Mouse (Mus musculus) heart, embryonic 13.5 days (tissue): ENCODE results near the gene Ankrd6. TPM values are rescaled to one million over a fixed set of nuclear protein-coding genes. Genes with fewer than 3 reads are reported as not detected.

ENCODE experiments used
- ATAC-seq: fragments of 200-750 bp; cut with Nextera tagmentation; 2 replicates; pipeline ENCODE4 v1.8.0; 2017; ENCODE audit warnings: moderate TSS enrichment; ENCODE audit not compliant: insufficient number of reproducible peaks, low FRiP score, low TSS enrichment; ENCODE audit errors: extremely low read depth
- H3K27ac ChIP-seq: fragments of 300-500 bp; sonication (generic); replicated peaks from 2 replicates; pipeline ENCODE4 v1.5.1; 2015; ENCODE audit warnings: moderate library complexity, mild to moderate bottlenecking, inconsistent platforms
- H3K27me3 ChIP-seq: fragments of 300-500 bp; sonication (generic); replicated peaks from 2 replicates; pipeline ENCODE4 v1.6.1; 2015; ENCODE audit warnings: mild to moderate bottlenecking, inconsistent platforms
- H3K36me3 ChIP-seq: fragments of 300-500 bp; sonication (generic); 2 replicates; pipeline ENCODE4 v1.6.1; 2015; ENCODE audit warnings: mild to moderate bottlenecking, inconsistent platforms
- H3K4me1 ChIP-seq: fragments of 300-500 bp; sonication (generic); 2 replicates; pipeline ENCODE4 v1.6.1; 2015; ENCODE audit warnings: inconsistent platforms
- H3K4me2 ChIP-seq: fragments of 300-500 bp; sonication (generic); 2 replicates; pipeline ENCODE4 v1.6.1; 2015; ENCODE audit warnings: inconsistent platforms, mild to moderate bottlenecking, moderate library complexity
- H3K4me3 ChIP-seq: fragments of 300-500 bp; sonication (generic); 2 replicates; pipeline ENCODE4 v1.5.1; 2015; ENCODE audit warnings: moderate library complexity, mild to moderate bottlenecking, inconsistent platforms
- H3K9ac ChIP-seq: fragments of 300-500 bp; sonication (generic); 2 replicates; pipeline ENCODE4 v1.6.1; 2015; ENCODE audit warnings: inconsistent platforms, mild to moderate bottlenecking, moderate library complexity
- H3K9me3 ChIP-seq: fragments of 300-500 bp; sonication (generic); 2 replicates; pipeline ENCODE4 v1.6.1; 2016; ENCODE audit warnings: inconsistent platforms
- WGBS: fragments of 180-500 bp; shearing (Covaris S2); methylation state at CpG from one replicate; pipeline ENCODE4 v1.1.7; 2015; ENCODE audit warnings: mixed read lengths; 5-methylcytosine and 5-hydroxymethylcytosine counted together
- polyA plus RNA-seq: library from polyadenylated mRNA; unstranded; fragments of >200 nt; fragmentation: Nextera tagmentation; extraction: Ambion mirVana; gene quantifications from 2 replicates; pipeline ENCODE4 v1.2.1, GENCODE M21; 2015

Ankrd6 gene
- polyA plus RNA-seq, 1 experiment from 2014 or later: 4.2 TPM

DNA sequence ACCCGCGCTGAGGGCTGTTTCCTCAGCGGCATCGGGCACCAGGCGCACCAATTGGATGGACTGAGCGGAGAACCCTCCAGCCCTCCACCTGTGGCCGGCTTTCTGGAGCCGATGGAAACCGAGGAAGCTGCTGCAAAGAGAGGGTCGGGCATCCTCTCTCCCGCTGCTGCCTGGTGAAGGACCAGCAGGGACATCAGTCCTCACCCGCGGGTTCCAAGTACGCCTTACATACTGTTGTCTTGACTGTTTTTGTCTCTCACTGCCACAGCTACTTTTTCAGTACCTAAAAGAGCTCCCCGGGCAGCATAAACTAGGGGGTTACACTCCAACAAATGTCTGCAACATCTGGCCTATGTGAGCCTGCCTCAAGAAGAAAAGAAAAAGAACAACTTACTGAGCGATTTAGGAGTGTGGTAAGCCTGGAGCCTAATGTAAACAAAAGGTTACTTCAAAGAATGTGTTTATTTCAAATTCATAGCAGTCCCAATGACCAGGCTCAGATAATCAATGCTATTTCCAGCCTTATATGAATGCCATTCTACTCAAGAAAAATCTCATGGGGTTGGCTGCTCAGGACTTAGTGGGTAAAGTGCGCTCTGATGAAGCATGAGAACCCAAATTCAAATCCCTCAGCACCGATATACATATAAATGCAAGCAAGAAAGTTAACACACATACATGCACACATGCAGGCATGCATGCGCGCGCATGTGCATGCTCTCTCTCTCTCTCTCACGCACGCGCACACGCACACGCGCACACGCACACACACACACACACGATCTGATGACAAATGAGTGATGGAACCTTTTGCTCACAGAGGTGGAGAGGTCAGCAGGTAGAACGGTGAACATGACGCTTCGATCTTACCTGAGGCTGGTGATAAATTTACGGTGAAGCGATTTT lies 647 bp upstream of the Ankrd6 start:
- Histone ChIP-seq H3K4me2 (peak overlapping the region; percentile 94), H3K4me1 (peaks cover 35% of the 10 kb centered on the region), H3K9ac (peak overlapping the region; percentile 87), H3K36me3 (no peaks in the 10 kb centered on the region), H3K4me3 (peak overlapping the region; percentile 86), H3K9me3 (no peaks in the 10 kb centered on the region), H3K27ac (no peak overlapping the region), H3K27me3 (peaks cover 20% of the 10 kb centered on the region)
- WGBS: 7% methylated on average over 34 of the region's 34 CpGs
- ATAC-seq: no peak

DNA sequence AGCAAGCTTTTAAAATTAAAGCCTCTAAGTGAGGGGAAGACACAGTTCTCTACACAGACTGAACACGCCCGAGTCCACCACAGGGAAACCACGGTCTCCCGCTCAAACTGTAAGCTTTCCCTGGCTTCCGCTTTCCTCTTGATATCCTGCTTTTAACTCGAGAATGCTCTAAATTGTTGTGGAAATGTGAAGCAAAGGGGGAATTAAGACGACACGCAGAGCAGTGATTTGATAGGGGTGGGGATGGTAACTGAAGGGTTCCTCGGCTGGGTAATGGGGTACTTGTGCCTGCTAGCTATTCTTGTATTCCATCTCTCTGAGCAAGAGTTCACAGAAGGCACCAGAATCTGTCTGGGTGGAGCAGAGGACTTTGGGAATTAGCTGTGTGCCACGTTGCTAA lies 1.9 kb downstream of the Ankrd6 start:
- peaks cover 35% of the 10 kb centered on the region for H3K4me1 ChIP-seq
- H3K36me3 ChIP-seq: no peaks in the 10 kb centered on the region
- 46% methylated on average over 10 of the region's 10 CpGs for WGBS
- H3K9me3 ChIP-seq: no peaks in the 10 kb centered on the region
- peak overlapping the region; percentile 16; the same call in 1 of the 2 replicates for H3K9ac ChIP-seq
- peaks cover 20% of the 10 kb centered on the region for H3K27me3 ChIP-seq
- peak overlapping the region; percentile 27 for H3K4me2 ChIP-seq
- no peak overlapping the region for H3K27ac ChIP-seq
- ATAC-seq: no peak
- H3K4me3 ChIP-seq: 0 out of 2 replicates have a peak overlapping the region, but pooled peaks have one; percentile 6

DNA sequence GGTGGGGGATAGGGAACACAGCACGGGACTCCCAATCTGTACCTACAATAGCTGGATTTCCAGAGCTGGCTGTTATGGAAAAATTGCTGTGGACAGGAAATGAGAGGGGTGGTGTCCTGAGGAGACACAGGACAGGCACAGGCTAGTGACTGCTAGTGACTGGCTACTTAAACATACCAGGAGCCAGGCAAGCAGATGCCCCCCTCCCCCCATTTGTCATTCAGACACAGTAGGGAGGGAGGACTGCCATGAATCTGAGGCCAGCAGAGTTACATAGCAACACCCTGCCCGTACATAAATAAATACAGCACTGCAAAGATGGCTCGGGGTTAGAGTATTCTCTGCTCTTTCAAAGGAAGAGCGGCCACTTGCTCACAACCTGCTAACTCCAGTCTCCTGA lies 3.0 kb downstream of the Ankrd6 start:
- 20% methylated on average over 4 of the region's 4 CpGs for WGBS
- Histone ChIP-seq H3K9ac (peak overlapping the region; percentile 28; the same call in 1 of the 2 replicates), H3K36me3 (no peaks in the 10 kb centered on the region), H3K9me3 (no peaks in the 10 kb centered on the region), H3K27ac (peak overlapping the region; percentile 32; the same call in 1 of the 2 replicates), H3K27me3 (peaks cover 10% of the 10 kb centered on the region), H3K4me2 (peak overlapping the region; percentile 49), H3K4me1 (peaks cover 35% of the 10 kb centered on the region), H3K4me3 (no peak overlapping the region)
- ATAC-seq: no peak

DNA sequence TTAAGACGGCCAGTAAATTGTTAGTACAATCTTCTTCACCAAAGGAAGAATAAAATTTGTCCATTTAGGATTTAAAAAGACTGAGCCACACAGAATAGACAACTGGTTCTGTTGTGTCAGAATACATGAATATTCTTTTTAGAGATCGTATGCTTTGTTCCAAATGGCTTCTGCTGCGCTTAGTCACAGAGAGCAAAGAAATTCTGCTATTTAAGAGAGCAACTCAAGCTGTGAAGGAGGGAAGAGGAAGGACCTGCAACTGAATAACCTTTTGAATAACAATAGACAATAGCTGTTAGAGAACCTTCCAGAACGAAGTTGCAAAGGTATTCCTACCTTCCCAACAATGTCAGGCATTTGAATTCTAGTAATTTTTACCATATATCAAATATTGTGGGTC lies 9.7 kb downstream of the Ankrd6 start:
- no peak overlapping the region for H3K4me2 ChIP-seq
- WGBS: 73% methylated on average over 4 of the region's 4 CpGs
- H3K36me3 ChIP-seq: no peaks in the 10 kb centered on the region
- no peak overlapping the region for H3K9ac ChIP-seq
- ATAC-seq: no peak
- no peak overlapping the region for H3K27ac ChIP-seq
- H3K4me3 ChIP-seq: no peak overlapping the region
- H3K9me3 ChIP-seq: no peaks in the 10 kb centered on the region
- peaks cover 14% of the 10 kb centered on the region for H3K4me1 ChIP-seq
- H3K27me3 ChIP-seq: no peaks in the 10 kb centered on the region

DNA sequence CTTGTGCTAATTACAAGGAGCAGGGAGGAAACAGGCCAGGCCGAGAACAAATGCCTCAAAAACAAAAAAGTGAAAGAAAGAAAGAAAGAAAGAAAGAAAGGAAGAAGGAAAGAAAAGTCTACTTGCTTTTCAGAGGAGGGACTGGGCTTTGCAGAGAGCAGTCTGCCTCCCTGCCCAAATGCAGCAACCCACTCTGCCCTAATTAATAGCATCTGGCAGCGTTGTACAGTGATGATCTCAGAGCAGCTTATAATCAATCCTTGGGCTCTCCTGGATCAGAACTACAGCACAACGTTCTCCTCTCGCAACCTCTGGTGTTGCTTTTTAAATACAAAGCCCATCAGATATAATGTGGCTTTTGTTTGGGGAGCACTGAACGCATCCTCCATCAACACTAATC lies 10.7 kb downstream of the Ankrd6 start:
- Histone ChIP-seq H3K27me3 (no peaks in the 10 kb centered on the region), H3K4me3 (no peak overlapping the region), H3K9ac (no peak overlapping the region), H3K9me3 (no peaks in the 10 kb centered on the region), H3K36me3 (no peaks in the 10 kb centered on the region), H3K4me2 (no peak overlapping the region), H3K4me1 (peaks cover 15% of the 10 kb centered on the region), H3K27ac (no peak overlapping the region)
- no peak for ATAC-seq
- WGBS: 73% methylated on average over 5 of the region's 5 CpGs

DNA sequence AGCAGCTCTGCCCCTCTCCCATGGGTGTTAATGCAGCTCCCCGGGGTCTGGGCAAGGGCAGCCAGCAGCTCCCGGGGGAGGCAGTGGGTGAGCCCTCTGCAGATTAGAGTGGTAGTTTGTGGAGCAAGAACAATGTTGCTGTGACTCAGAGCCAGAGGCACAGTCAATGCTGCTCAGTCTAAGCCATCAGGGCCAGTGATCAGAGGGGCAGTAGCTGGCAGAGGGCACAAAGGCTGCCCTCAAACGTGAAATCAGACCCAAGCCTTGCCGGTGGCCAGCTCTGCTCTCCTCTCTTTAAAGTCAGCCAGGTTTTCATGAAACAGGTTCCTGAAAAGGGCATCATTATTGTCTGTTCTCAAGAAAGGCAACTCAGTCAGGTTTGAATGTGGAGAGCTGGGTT lies 11.1 kb downstream of the Ankrd6 start:
- H3K9ac ChIP-seq: no peak overlapping the region
- no peaks in the 10 kb centered on the region for H3K27me3 ChIP-seq
- H3K4me2 ChIP-seq: no peak overlapping the region
- no peak for ATAC-seq
- H3K36me3 ChIP-seq: no peaks in the 10 kb centered on the region
- H3K9me3 ChIP-seq: no peaks in the 10 kb centered on the region
- H3K4me1 ChIP-seq: peaks cover 15% of the 10 kb centered on the region
- no peak overlapping the region for H3K27ac ChIP-seq
- 39% methylated on average over 4 of the region's 4 CpGs for WGBS
- no peak overlapping the region for H3K4me3 ChIP-seq

DNA sequence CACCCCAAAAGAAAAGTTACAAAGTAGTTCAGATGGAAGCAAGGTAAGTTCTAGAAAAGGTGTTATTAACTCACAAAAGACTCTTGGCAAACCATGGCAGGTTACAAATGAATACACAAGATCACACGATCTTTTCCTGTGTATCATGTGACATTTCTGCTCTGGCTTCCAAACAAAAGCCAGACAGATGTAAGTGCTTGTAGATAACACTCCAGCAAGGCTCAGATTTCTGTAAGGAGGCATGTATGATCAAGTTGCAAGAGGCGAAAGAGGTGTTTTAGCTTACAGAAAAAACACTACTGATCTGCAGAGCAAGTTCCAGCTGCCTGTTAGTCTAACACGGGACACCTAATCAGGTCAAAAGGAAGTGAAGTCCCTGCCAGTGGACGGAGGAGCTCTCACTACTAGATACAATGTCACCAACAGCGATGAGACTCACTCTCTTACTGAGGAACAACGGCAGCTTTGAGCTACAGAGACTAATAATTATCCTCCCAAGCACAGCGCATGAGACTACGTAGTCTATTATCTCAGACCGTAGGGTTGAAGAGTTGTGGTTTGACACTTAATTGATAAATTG lies 13.8 kb downstream of the Ankrd6 start:
- peaks cover 20% of the 10 kb centered on the region for H3K4me1 ChIP-seq
- no peaks in the 10 kb centered on the region for H3K27me3 ChIP-seq
- H3K4me2 ChIP-seq: peak overlapping the region; percentile 61
- ATAC-seq: no peak
- H3K9me3 ChIP-seq: no peaks in the 10 kb centered on the region
- no peaks in the 10 kb centered on the region for H3K36me3 ChIP-seq
- H3K27ac ChIP-seq: peak overlapping the region; percentile 74
- 13% methylated on average over 9 of the region's 9 CpGs for WGBS
- peak overlapping the region; percentile 21; the same call in 1 of the 2 replicates for H3K4me3 ChIP-seq
- peak overlapping the region; percentile 59 for H3K9ac ChIP-seq

DNA sequence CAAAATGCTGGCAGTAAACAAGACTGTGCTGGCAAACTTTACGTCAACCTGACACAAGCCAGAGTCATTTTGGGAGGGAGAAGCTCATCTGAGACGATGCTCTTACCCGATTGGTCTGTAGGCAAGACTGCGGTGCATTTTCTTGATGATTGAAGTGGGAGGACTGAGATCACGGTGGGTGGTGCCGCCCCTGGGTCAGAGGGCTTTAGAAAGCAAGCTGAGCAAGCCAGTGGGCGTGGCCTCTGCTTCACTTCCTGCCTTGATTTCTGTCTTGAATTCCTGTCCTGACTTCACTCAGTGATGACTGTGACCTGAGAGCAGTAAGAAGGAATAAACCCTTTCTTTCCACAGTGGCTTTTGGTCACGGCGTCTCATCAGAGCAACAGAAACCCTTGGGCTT lies 18.6 kb downstream of the Ankrd6 start:
- no peak for ATAC-seq
- H3K4me1 ChIP-seq: peaks cover 17% of the 10 kb centered on the region
- peak overlapping the region; percentile 22; the same call in 1 of the 2 replicates for H3K4me2 ChIP-seq

DNA sequence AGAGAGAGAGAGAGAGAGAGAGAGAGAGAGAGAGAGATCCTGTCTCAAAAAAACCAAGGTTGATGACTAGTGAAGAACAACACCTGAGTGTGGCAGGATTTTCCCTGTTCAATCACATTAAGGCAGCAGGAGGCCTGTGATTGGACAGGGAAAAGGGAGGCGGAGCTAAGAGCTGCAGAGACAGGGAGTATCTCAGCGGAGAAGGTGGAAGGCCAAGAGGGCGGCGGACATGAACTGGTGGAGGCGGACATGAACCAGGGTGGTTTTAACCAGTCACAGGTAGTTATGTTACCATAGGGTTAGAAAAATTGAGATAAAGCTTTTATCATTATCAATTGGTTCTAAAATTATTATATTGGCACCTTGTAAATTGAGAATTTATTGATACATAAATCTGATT lies 20.9 kb downstream of the Ankrd6 start:
- H3K4me3 ChIP-seq: no peak overlapping the region
- no peak overlapping the region for H3K9ac ChIP-seq
- H3K27me3 ChIP-seq: no peaks in the 10 kb centered on the region
- 96% methylated on average over 5 of the region's 5 CpGs for WGBS
- no peaks in the 10 kb centered on the region for H3K36me3 ChIP-seq
- no peaks in the 10 kb centered on the region for H3K9me3 ChIP-seq
- H3K4me1 ChIP-seq: peaks cover 12% of the 10 kb centered on the region
- no peak for ATAC-seq
- no peak overlapping the region for H3K27ac ChIP-seq
- no peak overlapping the region for H3K4me2 ChIP-seq

More for the DNA sequence above, 18.6 kb downstream of the Ankrd6 start:
- no peaks in the 10 kb centered on the region for H3K9me3 ChIP-seq
- no peaks in the 10 kb centered on the region for H3K27me3 ChIP-seq
- no peaks in the 10 kb centered on the region for H3K36me3 ChIP-seq
- no peak overlapping the region for H3K9ac ChIP-seq
- 59% methylated on average over 9 of the region's 9 CpGs for WGBS
- no peak overlapping the region for H3K4me3 ChIP-seq
- H3K27ac ChIP-seq: no peak overlapping the region

DNA sequence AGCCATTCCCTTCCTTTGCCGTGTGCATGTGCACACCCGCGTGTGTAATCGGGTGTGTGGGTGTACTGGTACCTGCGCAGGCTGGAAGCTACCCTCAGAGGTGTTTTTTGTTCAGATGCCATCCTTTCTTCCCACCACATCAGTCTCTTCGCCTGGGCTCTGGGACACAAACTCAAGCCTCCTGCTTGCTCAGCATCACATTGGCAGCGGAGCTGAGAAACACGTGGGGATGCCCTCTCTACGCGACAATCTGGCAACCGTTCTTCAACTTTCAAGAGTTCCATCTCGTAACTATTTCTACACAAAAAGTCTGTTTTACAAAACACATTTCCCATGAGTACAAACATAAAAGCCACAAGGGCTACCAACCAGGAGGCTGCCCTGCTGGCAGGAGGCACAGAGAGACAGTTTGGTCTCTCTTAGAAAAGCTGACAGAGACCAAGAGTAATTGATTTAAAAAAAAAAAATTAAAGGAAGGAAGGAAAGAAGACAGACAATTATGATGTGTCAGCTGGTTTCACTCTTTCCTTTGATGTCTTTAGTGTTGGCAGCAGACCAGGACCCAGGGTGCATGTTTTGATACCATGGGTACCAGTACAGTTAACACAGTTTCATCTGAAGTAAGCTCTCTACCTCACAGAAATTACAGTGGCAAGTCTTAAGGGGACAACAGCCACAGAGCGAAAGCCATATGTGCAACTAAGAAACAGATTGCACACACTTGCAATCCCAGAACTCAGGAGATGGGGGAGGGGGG lies 21.8 kb downstream of the Ankrd6 start:
- Histone ChIP-seq H3K36me3 (no peaks in the 10 kb centered on the region), H3K4me3 (no peak overlapping the region), H3K4me1 (peaks cover 20% of the 10 kb centered on the region), H3K27ac (no peak overlapping the region), H3K4me2 (no peak overlapping the region), H3K9ac (no peak overlapping the region), H3K9me3 (no peaks in the 10 kb centered on the region), H3K27me3 (no peaks in the 10 kb centered on the region)
- WGBS: 92% methylated on average over 13 of the region's 13 CpGs
- no peak for ATAC-seq

DNA sequence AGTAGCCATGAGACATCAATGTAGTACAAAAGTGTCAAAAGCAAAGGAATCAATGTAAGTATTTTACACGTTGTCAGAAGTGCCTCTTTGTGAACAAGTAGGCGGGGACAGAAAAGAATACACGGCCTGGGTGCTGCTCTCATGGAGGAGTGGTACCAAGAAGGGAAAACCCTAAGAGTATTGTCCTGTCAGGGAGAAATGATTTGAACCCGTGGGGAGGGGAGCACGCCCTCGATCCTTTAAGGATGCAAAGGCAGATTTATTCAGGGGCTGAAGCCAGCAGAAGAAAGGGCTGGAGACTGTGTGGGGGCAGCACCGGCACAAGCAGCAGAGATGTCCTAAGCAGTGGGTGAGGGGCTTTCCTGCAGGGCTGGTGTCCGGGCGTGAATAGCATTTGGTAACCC lies 26.7 kb downstream of the Ankrd6 start:
- peak overlapping the region; percentile 53 for H3K4me2 ChIP-seq
- peaks cover 23% of the 10 kb centered on the region for H3K4me1 ChIP-seq
- H3K27ac ChIP-seq: 0 out of 2 replicates have a peak overlapping the region, but pooled peaks have one; percentile 28
- peak overlapping the region; percentile 20; the same call in 1 of the 2 replicates for H3K4me3 ChIP-seq
- H3K9ac ChIP-seq: peak overlapping the region; percentile 37; the same call in 1 of the 2 replicates
- no peaks in the 10 kb centered on the region for H3K9me3 ChIP-seq
- H3K36me3 ChIP-seq: no peaks in the 10 kb centered on the region
- H3K27me3 ChIP-seq: no peaks in the 10 kb centered on the region
- 42% methylated on average over 9 of the region's 9 CpGs for WGBS
- no peak for ATAC-seq
